In the genomic region with DNA sequence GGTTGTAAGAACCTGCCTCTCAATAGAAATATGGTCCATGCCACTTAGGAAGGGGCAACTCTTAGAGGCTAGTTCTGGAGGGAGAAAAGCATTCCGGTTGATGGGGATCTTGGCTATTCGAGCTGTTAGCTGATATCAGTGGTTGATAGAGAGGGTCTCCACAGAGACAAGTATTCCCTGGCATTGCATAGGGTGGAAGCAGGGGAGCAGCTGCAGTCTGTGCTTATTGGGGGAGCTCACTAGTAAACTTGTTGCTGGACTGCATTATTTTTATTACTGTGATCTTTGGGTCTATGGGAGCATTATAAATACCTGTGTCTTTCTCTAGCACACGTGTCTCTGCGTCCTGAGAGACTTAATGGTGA, we compare ENCODE assay signal across 9 mouse cellular contexts.
DNase-seq lines count a peak whose midpoint lies in the region; ATAC-seq and TF ChIP-seq lines count a peak whose summit lies in the region.
"Had no signal": no experiment of that assay in that cellular context is flagged by ENCODE, and none has a peak within 500 bp of the region (broad histone marks: within the 10 kb centered on the region; RNA-seq: fewer than 3 reads in every experiment).

No protein-coding gene starts in this region.

- H3K9ac ChIP-seq in heart, postnatal 0 days (replicated peaks; ENCODE audit: low read depth, low read length): 0 out of 2 replicates have a peak overlapping the region, but pooled peaks have one; percentile 16
- H3K9ac ChIP-seq in intestine, postnatal 0 days (ENCODE audit: low read depth, low read length): no peak overlapping the region
- peak overlapping the region; percentile 59 for H3K9ac ChIP-seq in midbrain, postnatal 0 days (replicated peaks; ENCODE audit: low read length, poor library complexity, severe bottlenecking)

- no peaks in the 10 kb centered on the region for H3K9me3 ChIP-seq in heart, postnatal 0 days (replicated peaks; ENCODE audit: control insufficient read depth, low read length)
- no peaks in the 10 kb centered on the region for H3K9me3 ChIP-seq in forebrain, embryonic 10.5 days
- no peaks in the 10 kb centered on the region for H3K9me3 ChIP-seq in intestine, postnatal 0 days (ENCODE audit: control insufficient read depth)
- H3K9me3 ChIP-seq in midbrain, postnatal 0 days (ENCODE audit: low read length): no peaks in the 10 kb centered on the region

- no peak for TF ChIP-seq CTCF in heart, postnatal 0 days (IDR thresholded peaks at IDR 0.05; ENCODE audit: low read depth)
- no peak for TF ChIP-seq CTCF in intestine, postnatal 0 days (IDR thresholded peaks at IDR 0.05; ENCODE audit: low read depth)
- no peak for TF ChIP-seq CTCF in midbrain, postnatal 0 days (IDR thresholded peaks at IDR 0.05)

- H3K27me3 ChIP-seq in heart, postnatal 0 days (ENCODE audit: control insufficient read depth, insufficient read depth, low read length): peaks cover 4% of the 10 kb centered on the region; the same call in 1 of the 2 replicates
- H3K27me3 ChIP-seq in forebrain, embryonic 10.5 days (ENCODE audit: poor library complexity, severe bottlenecking): peaks cover 30% of the 10 kb centered on the region
- H3K27me3 ChIP-seq in intestine, postnatal 0 days (replicated peaks; ENCODE audit: control insufficient read depth, insufficient read depth, low read length): no peaks in the 10 kb centered on the region; the same call in 1 of the 2 replicates
- no peaks in the 10 kb centered on the region for H3K27me3 ChIP-seq in midbrain, postnatal 0 days (ENCODE audit: insufficient read depth, low read length)

- peak overlapping the region; percentile 67 for H3K4me2 ChIP-seq in heart, postnatal 0 days (ENCODE audit: low read depth, low read length)
- peak overlapping the region; percentile 57 for H3K4me2 ChIP-seq in intestine, postnatal 0 days (replicated peaks; ENCODE audit: low read depth)
- peak overlapping the region; percentile 61 for H3K4me2 ChIP-seq in midbrain, postnatal 0 days (ENCODE audit: low read depth, low read length, poor library complexity, severe bottlenecking)

- peak overlapping the region; percentile 40 for H3K4me3 ChIP-seq in heart, postnatal 0 days (ENCODE audit: low read depth, low read length)
- peak overlapping the region; percentile 55 for H3K4me3 ChIP-seq in forebrain, embryonic 10.5 days
- peak overlapping the region; percentile 29 for H3K4me3 ChIP-seq in intestine, postnatal 0 days (ENCODE audit: low read depth, low read length)
- H3K4me3 ChIP-seq in midbrain, postnatal 0 days (ENCODE audit: low read depth, low read length): peak overlapping the region; percentile 53

- no peak for ATAC-seq in heart, postnatal 0 days (ENCODE audit: insufficient read depth, low read depth)
- ATAC-seq in intestine, postnatal 0 days: no peak
- peak; percentile 44; the same call in 1 of the 2 replicates for ATAC-seq in midbrain, postnatal 0 days (ENCODE audit: low FRiP score)

- 33% methylated on average over 4 of the region's 4 CpGs for WGBS in heart, postnatal 0 days
- 50% methylated on average over 4 of the region's 4 CpGs for WGBS in forebrain, embryonic 10.5 days
- 29% methylated on average over 4 of the region's 4 CpGs for WGBS in intestine, postnatal 0 days
- WGBS in midbrain, postnatal 0 days: 35% methylated on average over 4 of the region's 4 CpGs

- TF ChIP-seq EP300 in heart, postnatal 0 days (IDR thresholded peaks at IDR 0.05; ENCODE audit: low read depth): no peak

- no peak for DNase-seq in heart, postnatal 0 days (ENCODE audit: low spot score)
- DNase-seq in heart, adult 11 months: no peak
- DNase-seq in forebrain, embryonic 10.5 days (ENCODE audit: extremely low spot score, low spot score): no peak
- DNase-seq in midbrain, postnatal 0 days (ENCODE audit: low spot score): no peak
- no peak for DNase-seq in gastrocnemius, adult 18-20 months (ENCODE audit: low spot score)
- DNase-seq in left cerebral cortex, postnatal 4 days: no peak
- DNase-seq in cerebellum, adult 11-12 months: no peak
- DNase-seq: thymus, adult 18-20 months had no signal

- intact Hi-C loops in left cerebral cortex, postnatal 4 days (cut with DNase I): no loop called here

- H3K36me3 ChIP-seq in heart, postnatal 0 days (replicated peaks; ENCODE audit: control insufficient read depth, insufficient read depth, low read length): no peaks in the 10 kb centered on the region
- H3K36me3 ChIP-seq in forebrain, embryonic 10.5 days (replicated peaks): no peaks in the 10 kb centered on the region
- H3K36me3 ChIP-seq in intestine, postnatal 0 days (ENCODE audit: control insufficient read depth, insufficient read depth): no peaks in the 10 kb centered on the region
- no peaks in the 10 kb centered on the region for H3K36me3 ChIP-seq in midbrain, postnatal 0 days (ENCODE audit: insufficient read depth, low read length)

- H3K27ac ChIP-seq in heart, postnatal 0 days (ENCODE audit: low read depth): no peak overlapping the region
- no peak overlapping the region for H3K27ac ChIP-seq in forebrain, embryonic 10.5 days
- H3K27ac ChIP-seq in intestine, postnatal 0 days (ENCODE audit: low read depth, low read length): no peak overlapping the region
- H3K27ac ChIP-seq in midbrain, postnatal 0 days (ENCODE audit: low read depth, low read length): peak overlapping the region; percentile 65

- no peaks in the 10 kb centered on the region for H3K4me1 ChIP-seq in heart, postnatal 0 days (ENCODE audit: control insufficient read depth, insufficient read depth)
- H3K4me1 ChIP-seq in forebrain, embryonic 10.5 days: peaks cover 13% of the 10 kb centered on the region
- no peaks in the 10 kb centered on the region for H3K4me1 ChIP-seq in intestine, postnatal 0 days (replicated peaks; ENCODE audit: control insufficient read depth, insufficient read depth, low read length)
- H3K4me1 ChIP-seq in midbrain, postnatal 0 days (ENCODE audit: insufficient read depth, low read length): no peaks in the 10 kb centered on the region; the same call in 1 of the 2 replicates
